Mouse (Mus musculus) bone marrow, adult 2 months (tissue): ENCODE measurements around the gene Arhgef3. TPM values are rescaled to one million over a fixed set of nuclear protein-coding genes. Genes with fewer than 3 reads are reported as not detected.

ENCODE experiments used
- H3K27ac ChIP-seq: fragments of 200-500 bp; 2 replicates; pipeline ENCODE4 v1.5.1; 2012; ENCODE audit warnings: low read depth, mild to moderate bottlenecking, control low read depth, inconsistent platforms, low read length; ENCODE audit not compliant: control insufficient read depth, poor library complexity, insufficient read depth
- H3K4me1 ChIP-seq: fragments of 200-500 bp; 2 replicates; pipeline ENCODE4 v1.6.1; 2011; ENCODE audit warnings: low read length; ENCODE audit not compliant: control insufficient read depth, insufficient read depth
- H3K4me3 ChIP-seq: fragments of 200-500 bp; replicated peaks from 2 replicates; pipeline ENCODE3; 2011; ENCODE audit warnings: mild to moderate bottlenecking, low read depth, low read length, control low read depth; ENCODE audit not compliant: control insufficient read depth
- CTCF ChIP-seq: fragments of 200-500 bp; IDR thresholded peaks from 2 replicates; pipeline ENCODE4 v1.5.1; 2011; ENCODE audit warnings: low read length, control low read depth; ENCODE audit not compliant: control insufficient read depth, insufficient read depth
- POLR2A ChIP-seq: fragments of 200-500 bp; IDR thresholded peaks from 2 replicates; pipeline ENCODE4 v1.6.1; 2011; ENCODE audit warnings: low read depth, mild to moderate bottlenecking, control low read depth, low read length, borderline replicate concordance; ENCODE audit not compliant: control insufficient read depth
- WGBS: fragments of 180-500 bp; shearing (Covaris S2); methylation state at CpG from one replicate; pipeline ENCODE4 v1.1.7; 2018; 5-methylcytosine and 5-hydroxymethylcytosine counted together
- polyA plus RNA-seq: library from polyadenylated mRNA; stranded (reverse); fragments of >200 nt; gene quantifications from 2 replicates; pipeline ENCODE4 v1.2.4, GENCODE M21; 2011; ENCODE audit warnings: low replicate concordance; ENCODE audit not compliant: missing spikeins, insufficient read depth, insufficient read length

The Arhgef3 gene
- polyA plus RNA-seq, 1 experiment, result 14.3 TPM

GRCm38 (mm10) chr14:27101735-27102134, 13.0 kb upstream of the Arhgef3 start:
- no peaks in the 10 kb centered on the region for H3K4me1 ChIP-seq
- TF ChIP-seq POLR2A, result no peak
- TF ChIP-seq CTCF, result no peak
- 72% methylated on average over 7 of the region's 7 CpGs for WGBS
- no peak overlapping the region for H3K4me3 ChIP-seq
- H3K27ac ChIP-seq, result no peak overlapping the region

DNA sequence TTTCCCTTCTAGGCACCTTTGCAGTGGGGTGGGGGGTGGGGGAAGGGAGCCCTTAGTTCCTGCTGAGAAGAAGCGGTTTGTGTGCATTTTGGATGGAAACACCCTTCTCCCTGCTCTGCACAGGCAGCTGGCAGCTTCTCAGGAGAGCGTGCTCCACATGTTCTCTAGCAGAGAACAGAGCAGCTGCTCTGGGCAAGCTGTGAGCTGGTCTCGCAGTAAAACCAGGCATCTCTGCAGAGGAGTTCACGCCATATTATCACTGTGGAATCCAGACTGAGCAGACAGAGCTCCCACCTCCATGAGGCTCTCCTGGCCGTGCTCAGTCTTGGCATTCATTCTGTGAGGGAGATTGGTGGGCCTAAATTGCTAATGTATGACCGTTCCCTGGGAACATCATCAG, 12.0 kb upstream of the Arhgef3 start:
- no peaks in the 10 kb centered on the region for H3K4me1 ChIP-seq
- no peak overlapping the region for H3K27ac ChIP-seq
- WGBS, result 81% methylated on average over 6 of the region's 6 CpGs
- H3K4me3 ChIP-seq, result no peak overlapping the region
- TF ChIP-seq CTCF, result no peak
- no peak for TF ChIP-seq POLR2A

GRCm38 (mm10) chr14:27105731-27106457, 8.8 kb upstream of the Arhgef3 start:
- TF ChIP-seq POLR2A, result no peak
- 86% methylated on average over 12 of the region's 12 CpGs for WGBS
- Histone ChIP-seq H3K4me3 (no peak overlapping the region), H3K4me1 (no peaks in the 10 kb centered on the region), H3K27ac (no peak overlapping the region)

DNA sequence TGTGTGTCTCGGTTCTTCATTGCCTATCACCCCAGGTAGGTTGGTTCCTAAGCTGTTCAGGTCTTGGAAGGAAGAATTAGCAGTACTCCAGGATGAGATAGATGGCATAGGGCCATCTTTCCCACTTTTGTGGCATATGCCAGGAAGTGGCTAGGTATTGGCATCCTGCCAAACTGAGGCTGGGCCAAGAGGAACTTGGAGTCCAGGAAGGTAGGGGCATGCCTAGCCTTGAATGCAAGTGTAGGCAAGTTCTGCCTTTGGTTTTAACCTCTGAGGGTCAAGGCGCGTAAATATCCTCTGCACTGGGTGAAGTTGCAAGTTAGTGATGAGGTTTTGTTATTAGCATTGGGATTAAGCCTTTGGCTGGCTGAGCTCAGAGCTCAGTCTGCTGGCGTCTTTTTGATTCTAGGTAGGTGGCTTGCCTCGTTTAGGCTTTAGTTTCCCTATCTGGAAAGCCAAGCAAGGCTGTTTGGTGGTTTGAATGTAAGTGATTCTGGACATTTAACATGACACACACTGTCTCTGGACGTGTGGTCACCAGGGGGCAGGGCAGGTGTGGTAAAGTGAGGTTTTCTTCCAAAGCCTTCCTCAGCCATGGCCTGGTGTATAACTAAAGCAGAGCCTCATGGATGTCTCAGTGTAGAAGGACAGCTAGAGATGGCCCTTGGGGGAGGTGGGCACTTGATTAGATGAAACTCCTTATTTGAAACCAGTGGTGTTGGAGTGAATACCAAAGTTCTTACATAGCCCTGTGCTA, 5.8 kb upstream of the Arhgef3 start:
- WGBS, result 48% methylated on average over 6 of the region's 6 CpGs
- no peak overlapping the region for H3K27ac ChIP-seq
- no peaks in the 10 kb centered on the region for H3K4me1 ChIP-seq
- TF ChIP-seq POLR2A (no peak), CTCF (no peak)
- no peak overlapping the region for H3K4me3 ChIP-seq

DNA sequence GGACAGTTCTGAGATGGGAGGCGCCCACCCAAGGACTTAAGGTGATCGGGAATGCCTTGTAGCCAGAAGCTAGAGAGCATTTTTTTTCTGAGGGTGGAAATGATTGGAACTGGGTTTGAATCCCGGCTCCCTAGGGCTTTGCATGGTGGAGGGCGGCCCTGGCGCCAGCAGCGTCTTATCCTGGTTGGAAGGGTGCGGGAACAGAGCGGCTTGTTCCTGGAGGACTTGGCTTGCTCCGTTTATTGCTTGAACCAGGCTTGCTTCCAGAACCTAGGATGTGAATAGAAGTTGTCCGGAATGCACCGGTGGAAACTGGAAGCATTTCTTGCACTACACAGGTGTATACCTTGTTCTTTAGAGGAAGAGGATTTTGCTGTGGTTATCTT, 569 bp downstream of the Arhgef3 start:
- WGBS, result 41% methylated on average over 11 of the region's 11 CpGs
- H3K27ac ChIP-seq, result no peak overlapping the region
- no peak for TF ChIP-seq POLR2A
- TF ChIP-seq CTCF, result no peak
- H3K4me3 ChIP-seq, result no peak overlapping the region
- H3K4me1 ChIP-seq, result no peaks in the 10 kb centered on the region

DNA sequence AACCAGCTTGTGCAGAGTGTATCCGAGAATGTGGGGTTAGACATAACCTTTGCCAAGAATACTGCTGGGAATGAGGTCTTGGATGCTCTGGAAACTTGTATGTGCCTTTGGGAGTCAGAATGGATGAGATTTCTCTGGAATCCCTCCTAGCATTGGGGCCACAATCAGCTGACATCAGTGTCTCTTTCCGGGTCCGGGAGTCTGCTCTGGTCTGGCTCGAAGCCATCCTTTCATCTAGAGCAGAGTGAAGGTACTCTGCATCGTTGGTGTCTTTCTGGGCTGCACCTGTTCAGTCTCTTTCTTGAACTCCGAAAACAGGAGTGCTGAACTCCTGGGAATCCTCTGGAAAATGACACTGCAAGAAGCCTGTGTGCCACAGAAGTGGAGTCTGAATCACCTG, 1.3 kb downstream of the Arhgef3 start:
- Histone ChIP-seq H3K27ac (no peak overlapping the region), H3K4me3 (no peak overlapping the region), H3K4me1 (no peaks in the 10 kb centered on the region)
- TF ChIP-seq CTCF (no peak), POLR2A (no peak)
- WGBS, result 68% methylated on average over 6 of the region's 6 CpGs

DNA sequence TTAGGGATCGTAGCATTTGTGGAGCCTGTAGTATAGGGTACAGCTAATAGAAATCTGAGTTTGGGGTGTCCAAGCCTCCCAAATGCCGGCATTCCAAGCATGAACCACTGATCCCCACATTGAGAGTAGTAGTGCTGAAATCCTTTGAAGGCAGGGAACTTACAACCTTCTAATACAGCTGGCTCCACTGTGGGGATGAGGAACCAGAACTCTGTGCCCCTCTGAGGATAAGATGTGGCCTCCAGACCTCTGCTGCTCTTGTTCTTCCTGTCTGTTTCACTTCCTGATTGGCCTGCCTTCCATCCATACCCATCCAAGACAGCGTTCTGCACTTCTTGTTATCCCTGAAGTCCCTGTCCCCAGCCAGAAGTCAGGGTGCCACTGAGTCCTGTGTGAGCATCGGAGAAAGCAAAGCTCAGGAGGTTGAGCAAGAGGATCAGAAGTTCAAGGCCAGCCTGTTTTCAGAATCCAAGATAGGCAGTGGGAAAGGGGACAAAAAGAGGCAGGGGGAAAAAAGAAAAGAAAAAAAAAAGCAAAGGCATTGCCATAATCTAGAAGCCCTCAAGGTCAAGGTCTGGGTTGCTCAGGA, 2.0 kb downstream of the Arhgef3 start:
- H3K27ac ChIP-seq, result no peak overlapping the region
- WGBS, result 61% methylated on average over 4 of the region's 4 CpGs
- H3K4me3 ChIP-seq, result no peak overlapping the region
- no peak for TF ChIP-seq CTCF
- no peak for TF ChIP-seq POLR2A
- no peaks in the 10 kb centered on the region for H3K4me1 ChIP-seq

DNA sequence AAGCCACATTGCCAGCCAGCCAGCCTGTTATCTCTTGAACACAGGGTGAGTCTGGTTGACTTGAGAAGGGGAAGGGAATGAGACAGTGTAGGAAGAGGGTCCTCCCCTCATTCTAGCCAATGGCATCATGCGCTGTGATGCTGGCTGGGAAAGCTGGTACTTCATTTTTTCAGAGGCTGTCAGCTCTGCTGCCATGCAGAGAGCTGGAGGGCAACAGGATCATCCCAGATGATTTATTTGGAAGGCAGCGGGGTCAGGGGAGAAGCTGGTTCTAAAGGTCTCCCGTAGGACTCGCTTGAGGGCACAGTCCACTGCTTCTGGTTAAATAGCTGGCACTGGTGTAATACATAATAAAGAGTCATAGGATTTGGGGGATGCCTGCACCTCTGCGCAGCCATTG, 3.8 kb downstream of the Arhgef3 start:
- H3K4me3 ChIP-seq, result no peak overlapping the region
- H3K27ac ChIP-seq, result no peak overlapping the region
- 87% methylated on average over 5 of the region's 5 CpGs for WGBS
- H3K4me1 ChIP-seq, result no peaks in the 10 kb centered on the region
- TF ChIP-seq CTCF (no peak), POLR2A (no peak)
